Mouse (Mus musculus) kidney, adult 11 months (tissue): Measurements from ENCODE around the gene Dcaf8.

ENCODE experiments used
- DNase-seq: peaks from one replicate; pipeline ENCODE4 v3.0.0; 2022

Gene Dcaf8

GRCm38 (mm10) chr1:172148955-172149815 is 1.3 kb downstream of the Dcaf8 start:
- no peak for DNase-seq

GRCm38 (mm10) chr1:172154536-172154935 is 6.7 kb downstream of the Dcaf8 start:
- no peak for DNase-seq

GRCm38 (mm10) chr1:172155518-172155917 is 7.6 kb downstream of the Dcaf8 start:
- no peak for DNase-seq

- DNase-seq: no peak
Measured at GRCm38 (mm10) chr1:172159970-172160369, 12.1 kb downstream of the Dcaf8 start.

GRCm38 (mm10) chr1:172160508-172160907 is 12.6 kb downstream of the Dcaf8 start:
- DNase-seq: no peak

- no peak for DNase-seq
Measured at GRCm38 (mm10) chr1:172162009-172162408, 14.1 kb downstream of the Dcaf8 start.

GRCm38 (mm10) chr1:172162959-172163358 is 15.1 kb downstream of the Dcaf8 start:
- DNase-seq: peak; percentile 58

- DNase-seq: peak; percentile 77
Measured at GRCm38 (mm10) chr1:172167911-172168310, 20.0 kb downstream of the Dcaf8 start.

- DNase-seq: no peak
Measured at GRCm38 (mm10) chr1:172169809-172170208, 21.9 kb downstream of the Dcaf8 start.

- no peak for DNase-seq
Measured at GRCm38 (mm10) chr1:172172381-172172780, 24.5 kb downstream of the Dcaf8 start.

GRCm38 (mm10) chr1:172173181-172173580 is 25.3 kb downstream of the Dcaf8 start:
- no peak for DNase-seq

GRCm38 (mm10) chr1:172177791-172178190 is 29.9 kb downstream of the Dcaf8 start:
- no peak for DNase-seq

GRCm38 (mm10) chr1:172179102-172179501 is 31.2 kb downstream of the Dcaf8 start:
- DNase-seq: no peak

GRCm38 (mm10) chr1:172180881-172181280 is 33.0 kb downstream of the Dcaf8 start:
- no peak for DNase-seq

- DNase-seq: no peak
Measured at GRCm38 (mm10) chr1:172181777-172182176, 33.9 kb downstream of the Dcaf8 start.

GRCm38 (mm10) chr1:172183056-172183455 is 35.2 kb downstream of the Dcaf8 start:
- no peak for DNase-seq

GRCm38 (mm10) chr1:172183915-172184314 is 36.0 kb downstream of the Dcaf8 start:
- no peak for DNase-seq

- no peak for DNase-seq
Measured at GRCm38 (mm10) chr1:172186401-172187289, 38.8 kb downstream of the Dcaf8 start.

GRCm38 (mm10) chr1:172188891-172189290 is 41.0 kb downstream of the Dcaf8 start:
- DNase-seq: no peak

- DNase-seq: no peak
Measured at GRCm38 (mm10) chr1:172191578-172191977, 43.7 kb downstream of the Dcaf8 start.

GRCm38 (mm10) chr1:172192217-172192616 is 44.3 kb downstream of the Dcaf8 start:
- no peak for DNase-seq

GRCm38 (mm10) chr1:172194435-172194834 is 46.6 kb downstream of the Dcaf8 start:
- DNase-seq: no peak

GRCm38 (mm10) chr1:172197146-172197545 is 49.3 kb downstream of the Dcaf8 start:
- no peak for DNase-seq

GRCm38 (mm10) chr1:172197851-172198250 is 50.0 kb downstream of the Dcaf8 start:
- DNase-seq: no peak
